Mouse (Mus musculus): ENCODE measurements around the gene Sftpd. TPM values are rescaled to one million over a fixed set of nuclear protein-coding genes. Genes with fewer than 3 reads are reported as not detected.

Sftpd gene
- not detected in 2 replicates for polyA plus RNA-seq (2014; fragmentation: Nextera tagmentation; extraction: Ambion mirVana)

- ATAC-seq (ENCODE audit: low FRiP score, low TSS enrichment) (no peak), DNase-seq (no peak)
- no peaks in the 10 kb centered on the region for H3K27me3 ChIP-seq (ENCODE audit: control insufficient read depth, insufficient read depth, low read length)
- H3K9ac ChIP-seq (replicated peaks; ENCODE audit: low read length): no peak within 1 kb of the TSS
- H3K27ac ChIP-seq (replicated peaks; ENCODE audit: low read depth, low read length): no peak within 1 kb of the TSS
- no peaks in the 10 kb centered on the region for H3K36me3 ChIP-seq (ENCODE audit: control insufficient read depth, insufficient read depth, low read length)
- no peak within 1 kb of the TSS for H3K4me2 ChIP-seq (ENCODE audit: low read length)
- no peaks in the 10 kb centered on the region for H3K4me1 ChIP-seq (ENCODE audit: control insufficient read depth, insufficient read depth, low read length)
- 80% methylated on average over 4 of the region's 4 CpGs for WGBS
- no peak within 1 kb of the TSS for H3K4me3 ChIP-seq (replicated peaks; ENCODE audit: low read depth, low read length)
- H3K9me3 ChIP-seq (ENCODE audit: control insufficient read depth, low read length): no peaks in the 10 kb centered on the region
Measured at GRCm38 (mm10) chr14:41185059-41185821, at the start of gene Sftpd. TSS of gene Sftpd (minus strand) at chr14:41185149.

- Histone ChIP-seq H3K9me3 (ENCODE audit: control insufficient read depth, low read length) (no peaks in the 10 kb centered on the region), H3K4me1 (ENCODE audit: control insufficient read depth, insufficient read depth, low read length) (no peaks in the 10 kb centered on the region), H3K9ac (replicated peaks; ENCODE audit: low read length) (no peak overlapping the region), H3K27ac (replicated peaks; ENCODE audit: low read depth, low read length) (no peak overlapping the region), H3K4me2 (ENCODE audit: low read length) (no peak overlapping the region), H3K4me3 (replicated peaks; ENCODE audit: low read depth, low read length) (no peak overlapping the region), H3K27me3 (ENCODE audit: control insufficient read depth, insufficient read depth, low read length) (no peaks in the 10 kb centered on the region), H3K36me3 (ENCODE audit: control insufficient read depth, insufficient read depth, low read length) (no peaks in the 10 kb centered on the region)
- 73% methylated on average over 6 of the region's 6 CpGs for WGBS
- ATAC-seq (ENCODE audit: low FRiP score, low TSS enrichment) (no peak), DNase-seq (no peak)
Measured at GRCm38 (mm10) chr14:41198037-41198730, 13.2 kb upstream of the Sftpd start.

GRCm38 (mm10) chr14:41189496-41189895 is 4.5 kb upstream of the Sftpd start:
- no peak overlapping the region for H3K4me3 ChIP-seq (replicated peaks; ENCODE audit: low read depth, low read length)
- 82% methylated on average over 2 of the region's 2 CpGs for WGBS
- H3K27ac ChIP-seq (replicated peaks; ENCODE audit: low read depth, low read length): no peak overlapping the region
- ATAC-seq (ENCODE audit: low FRiP score, low TSS enrichment): no peak
- DNase-seq: no peak
- H3K9ac ChIP-seq (replicated peaks; ENCODE audit: low read length): no peak overlapping the region
- H3K4me2 ChIP-seq (ENCODE audit: low read length): no peak overlapping the region
- H3K9me3 ChIP-seq (ENCODE audit: control insufficient read depth, low read length): no peaks in the 10 kb centered on the region
- H3K4me1 ChIP-seq (ENCODE audit: control insufficient read depth, insufficient read depth, low read length): no peaks in the 10 kb centered on the region
- H3K36me3 ChIP-seq (ENCODE audit: control insufficient read depth, insufficient read depth, low read length): no peaks in the 10 kb centered on the region
- no peaks in the 10 kb centered on the region for H3K27me3 ChIP-seq (ENCODE audit: control insufficient read depth, insufficient read depth, low read length)

- no peak for DNase-seq
- 73% methylated on average over 1 of the region's 1 CpGs for WGBS
- no peaks in the 10 kb centered on the region for H3K27me3 ChIP-seq (ENCODE audit: control insufficient read depth, insufficient read depth, low read length)
- no peaks in the 10 kb centered on the region for H3K36me3 ChIP-seq (ENCODE audit: control insufficient read depth, insufficient read depth, low read length)
- no peaks in the 10 kb centered on the region for H3K9me3 ChIP-seq (ENCODE audit: control insufficient read depth, low read length)
- no peak overlapping the region for H3K4me3 ChIP-seq (replicated peaks; ENCODE audit: low read depth, low read length)
- ATAC-seq (ENCODE audit: low FRiP score, low TSS enrichment): no peak
- no peak overlapping the region for H3K4me2 ChIP-seq (ENCODE audit: low read length)
- H3K4me1 ChIP-seq (ENCODE audit: control insufficient read depth, insufficient read depth, low read length): no peaks in the 10 kb centered on the region
- H3K9ac ChIP-seq (replicated peaks; ENCODE audit: low read length): no peak overlapping the region
- H3K27ac ChIP-seq (replicated peaks; ENCODE audit: low read depth, low read length): no peak overlapping the region
Measured at GRCm38 (mm10) chr14:41174802-41175201, 10.1 kb downstream of the Sftpd start.

- Histone ChIP-seq H3K4me1 (ENCODE audit: control insufficient read depth, insufficient read depth, low read length) (no peaks in the 10 kb centered on the region), H3K4me2 (ENCODE audit: low read length) (no peak overlapping the region), H3K27me3 (ENCODE audit: control insufficient read depth, insufficient read depth, low read length) (no peaks in the 10 kb centered on the region), H3K27ac (replicated peaks; ENCODE audit: low read depth, low read length) (no peak overlapping the region), H3K9me3 (ENCODE audit: control insufficient read depth, low read length) (no peaks in the 10 kb centered on the region), H3K36me3 (ENCODE audit: control insufficient read depth, insufficient read depth, low read length) (no peaks in the 10 kb centered on the region), H3K4me3 (replicated peaks; ENCODE audit: low read depth, low read length) (no peak overlapping the region), H3K9ac (replicated peaks; ENCODE audit: low read length) (no peak overlapping the region)
- DNase-seq (no peak), ATAC-seq (ENCODE audit: low FRiP score, low TSS enrichment) (no peak)
- WGBS: 86% methylated on average over 2 of the region's 2 CpGs
Measured at GRCm38 (mm10) chr14:41170514-41170913, 14.4 kb downstream of the Sftpd start.

- DNase-seq (no peak), ATAC-seq (ENCODE audit: low FRiP score, low TSS enrichment) (no peak)
- H3K4me2 ChIP-seq (ENCODE audit: low read length): no peak overlapping the region
- H3K36me3 ChIP-seq (ENCODE audit: control insufficient read depth, insufficient read depth, low read length): no peaks in the 10 kb centered on the region
- no peak overlapping the region for H3K27ac ChIP-seq (replicated peaks; ENCODE audit: low read depth, low read length)
- no peaks in the 10 kb centered on the region for H3K9me3 ChIP-seq (ENCODE audit: control insufficient read depth, low read length)
- H3K4me3 ChIP-seq (replicated peaks; ENCODE audit: low read depth, low read length): no peak overlapping the region
- no peaks in the 10 kb centered on the region for H3K4me1 ChIP-seq (ENCODE audit: control insufficient read depth, insufficient read depth, low read length)
- no peak overlapping the region for H3K9ac ChIP-seq (replicated peaks; ENCODE audit: low read length)
- no peaks in the 10 kb centered on the region for H3K27me3 ChIP-seq (ENCODE audit: control insufficient read depth, insufficient read depth, low read length)
- WGBS: 85% methylated on average over 1 of the region's 1 CpGs
Measured at GRCm38 (mm10) chr14:41168567-41168966, 16.4 kb downstream of the Sftpd start.

GRCm38 (mm10) chr14:41167278-41167677 is 17.7 kb downstream of the Sftpd start:
- DNase-seq (no peak), ATAC-seq (ENCODE audit: low FRiP score, low TSS enrichment) (no peak)
- no peak overlapping the region for H3K27ac ChIP-seq (replicated peaks; ENCODE audit: low read depth, low read length)
- H3K9me3 ChIP-seq (ENCODE audit: control insufficient read depth, low read length): no peaks in the 10 kb centered on the region
- H3K4me2 ChIP-seq (ENCODE audit: low read length): no peak overlapping the region
- WGBS: 72% methylated on average over 5 of the region's 5 CpGs
- no peaks in the 10 kb centered on the region for H3K27me3 ChIP-seq (ENCODE audit: control insufficient read depth, insufficient read depth, low read length)
- no peaks in the 10 kb centered on the region for H3K36me3 ChIP-seq (ENCODE audit: control insufficient read depth, insufficient read depth, low read length)
- H3K4me3 ChIP-seq (replicated peaks; ENCODE audit: low read depth, low read length): no peak overlapping the region
- no peaks in the 10 kb centered on the region for H3K4me1 ChIP-seq (ENCODE audit: control insufficient read depth, insufficient read depth, low read length)
- no peak overlapping the region for H3K9ac ChIP-seq (replicated peaks; ENCODE audit: low read length)

GRCm38 (mm10) chr14:41162663-41163062 is 22.3 kb downstream of the Sftpd start:
- Histone ChIP-seq H3K27ac (replicated peaks; ENCODE audit: low read depth, low read length) (no peak overlapping the region), H3K27me3 (ENCODE audit: control insufficient read depth, insufficient read depth, low read length) (no peaks in the 10 kb centered on the region), H3K4me2 (ENCODE audit: low read length) (no peak overlapping the region), H3K4me1 (ENCODE audit: control insufficient read depth, insufficient read depth, low read length) (no peaks in the 10 kb centered on the region), H3K36me3 (ENCODE audit: control insufficient read depth, insufficient read depth, low read length) (no peaks in the 10 kb centered on the region), H3K9me3 (ENCODE audit: control insufficient read depth, low read length) (no peaks in the 10 kb centered on the region), H3K4me3 (replicated peaks; ENCODE audit: low read depth, low read length) (no peak overlapping the region), H3K9ac (replicated peaks; ENCODE audit: low read length) (no peak overlapping the region)
- ATAC-seq (ENCODE audit: low FRiP score, low TSS enrichment) (no peak), DNase-seq (peak; percentile 57)
- WGBS: 30% methylated on average over 2 of the region's 2 CpGs

- Histone ChIP-seq H3K36me3 (ENCODE audit: control insufficient read depth, insufficient read depth, low read length) (no peaks in the 10 kb centered on the region), H3K4me3 (replicated peaks; ENCODE audit: low read depth, low read length) (no peak overlapping the region), H3K4me1 (ENCODE audit: control insufficient read depth, insufficient read depth, low read length) (no peaks in the 10 kb centered on the region), H3K9me3 (ENCODE audit: control insufficient read depth, low read length) (no peaks in the 10 kb centered on the region), H3K9ac (replicated peaks; ENCODE audit: low read length) (no peak overlapping the region), H3K4me2 (ENCODE audit: low read length) (no peak overlapping the region), H3K27me3 (ENCODE audit: control insufficient read depth, insufficient read depth, low read length) (no peaks in the 10 kb centered on the region), H3K27ac (replicated peaks; ENCODE audit: low read depth, low read length) (no peak overlapping the region)
- DNase-seq: no peak
- ATAC-seq (ENCODE audit: low FRiP score, low TSS enrichment): no peak
- 53% methylated on average over 1 of the region's 1 CpGs for WGBS
Measured at GRCm38 (mm10) chr14:41160743-41161142, 24.2 kb downstream of the Sftpd start.

All from midbrain, embryonic 14.5 days (tissue).